Mouse (Mus musculus) left cerebral cortex, postnatal 4 days (tissue): ENCODE data around the gene Olfr816. TPM values are rescaled to one million over a fixed set of nuclear protein-coding genes. Genes with fewer than 3 reads are reported as not detected.
"Not testable (repeated sequence)": the region's sequence is repeated elsewhere in the genome, so short reads cannot be mapped to it uniquely, and the experiment has no call there.

Experiments
- DNase-seq: peaks from one replicate; pipeline ENCODE4 v3.0.0-alpha.2; 2022
- intact Hi-C: fragments of 180-260 bp; cut with DNase I; formaldehyde crosslinking; loops from one replicate; pipeline ENCODE4 v1.15.1; 2025
- total RNA-seq, 2 experiments: library from RNA; stranded (reverse); gene quantifications; 2 replicates each; pipeline ENCODE4 v1.2.3; 2021

Gene Olfr816
- total RNA-seq = not detected

DNA sequence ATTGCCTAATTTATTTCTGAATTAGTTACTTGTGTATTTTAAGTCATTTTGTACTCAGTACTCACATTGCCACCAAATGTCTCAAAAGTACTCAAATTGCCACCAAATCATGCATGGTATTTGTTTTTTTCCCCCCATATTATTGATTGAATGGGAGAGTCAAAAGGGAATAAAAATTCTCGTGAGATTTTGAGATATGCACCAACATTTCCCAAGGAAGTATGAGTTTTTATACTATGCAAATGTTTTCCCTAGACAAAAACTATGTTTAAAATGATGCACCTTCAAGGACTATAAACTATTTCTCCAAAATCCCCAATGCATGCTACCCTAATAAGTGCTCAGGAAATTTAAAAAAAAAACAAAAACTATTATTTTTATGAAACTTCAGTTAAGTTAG is at the start of gene Olfr816:
Gene Olfr816 (minus strand): TSS at position 101 of the 400 bp plus-strand sequence.
- intact Hi-C loops = no loop called here
- DNase-seq = no peak

GRCm38 (mm10) chr10:129949000-129949399 is 33.6 kb upstream of the Olfr816 start, which contains the start of gene Olfr818:
Gene Olfr818, minus strand, starts transcription at chr10:129949100.
- intact Hi-C loops = no loop called here
- DNase-seq = no peak

DNA sequence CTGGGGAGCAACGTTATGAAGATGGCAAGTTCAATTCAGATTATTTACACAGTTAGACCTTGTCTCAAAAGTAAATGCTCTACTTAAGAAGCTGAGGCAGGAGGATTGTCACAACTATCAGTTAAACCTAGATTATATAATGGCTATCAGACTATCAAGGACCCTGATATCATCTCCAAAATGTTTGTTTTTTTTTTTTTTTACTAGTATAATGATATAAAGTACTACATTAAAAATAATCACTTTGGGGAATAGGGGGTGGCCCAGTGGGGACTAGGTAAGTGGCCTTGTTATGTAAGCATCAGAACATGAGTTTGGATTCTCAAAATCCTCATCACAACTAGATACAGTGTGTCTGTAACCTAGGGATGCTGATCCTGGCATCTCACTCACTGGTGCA is 9.6 kb downstream of the Olfr816 start, which contains the start of gene Olfr815:
Gene Olfr815 (minus strand): TSS at position 101 of the 400 bp plus-strand sequence.
- intact Hi-C loops, DNase-seq: not testable (repeated sequence)

GRCm38 (mm10) chr10:129885934-129886333 is 29.5 kb downstream of the Olfr816 start:
- intact Hi-C loops = no loop called here

DNA sequence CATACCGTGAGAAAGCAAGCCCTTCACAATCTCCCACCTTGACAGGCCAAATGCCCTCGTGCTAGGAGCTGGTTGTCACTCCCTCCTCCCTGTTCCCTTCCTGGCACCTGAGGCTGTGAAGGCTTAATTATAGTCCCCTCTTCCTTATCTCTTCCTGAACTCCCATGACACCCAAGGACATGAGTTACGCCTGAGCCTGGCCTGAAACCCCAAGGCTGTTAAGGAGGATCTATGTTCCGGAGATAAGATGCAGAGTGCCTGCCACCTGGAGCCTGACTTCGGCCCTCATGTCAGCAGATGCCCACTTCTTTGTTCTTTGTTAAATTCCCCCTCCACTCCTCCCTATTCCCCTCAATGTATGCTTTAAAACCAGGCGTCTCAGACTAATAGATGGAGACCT is 29.9 kb downstream of the Olfr816 start:
- DNase-seq, intact Hi-C loops: not testable (repeated sequence)

More at GRCm38 (mm10) chr10:129885934-129886333, 29.5 kb downstream of the Olfr816 start:
- DNase-seq = no peak

- intact Hi-C loops, DNase-seq: not testable (repeated sequence)
Observed at GRCm38 (mm10) chr10:129879751-129880150, 35.6 kb downstream of the Olfr816 start, which contains the start of gene Olfr814. Gene Olfr814, minus strand, starts transcription at chr10:129879851.

Other genes starting within 250 kb of the Olfr816 start
- not detected for gene Olfr801, start 241.7 kb downstream of the Olfr816 start, total RNA-seq
- gene Olfr802, start 227.4 kb downstream of the Olfr816 start, total RNA-seq = not detected
- gene Olfr803, start 221.3 kb downstream of the Olfr816 start, total RNA-seq = not detected
- gene Olfr804, start 212.4 kb downstream of the Olfr816 start, total RNA-seq = not detected
- not detected for gene Olfr805, start 186.2 kb downstream of the Olfr816 start, total RNA-seq
- not detected for gene Olfr806, start 173.7 kb downstream of the Olfr816 start, total RNA-seq
- not detected for gene Olfr807, start 157.8 kb downstream of the Olfr816 start, total RNA-seq
- not detected for gene Olfr808, start 150.1 kb downstream of the Olfr816 start, total RNA-seq
- not detected for gene Olfr809, start 141.0 kb downstream of the Olfr816 start, total RNA-seq
- not detected for gene Olfr810, start 120.7 kb downstream of the Olfr816 start, total RNA-seq
- gene Olfr811, start 111.2 kb downstream of the Olfr816 start, total RNA-seq = not detected
- not detected for gene Olfr812, start 69.5 kb downstream of the Olfr816 start, total RNA-seq
- not detected for gene Olfr813, start 60.2 kb downstream of the Olfr816 start, total RNA-seq
- not detected for gene Olfr814, start 35.7 kb downstream of the Olfr816 start, total RNA-seq
- not detected for gene Olfr815, start 9.7 kb downstream of the Olfr816 start, total RNA-seq
- not detected for gene Olfr818, start 33.5 kb upstream of the Olfr816 start, total RNA-seq
- gene Olfr819, start 51.7 kb upstream of the Olfr816 start, total RNA-seq = not detected
- not detected for gene Olfr247, start 60.5 kb upstream of the Olfr816 start, total RNA-seq
- not detected for gene Gm10310, start 69.5 kb upstream of the Olfr816 start, total RNA-seq
- not detected for gene Olfr820, start 97.0 kb upstream of the Olfr816 start, total RNA-seq
- not detected for gene Olfr821, start 114.8 kb upstream of the Olfr816 start, total RNA-seq
- not detected for gene Olfr822, start 155.6 kb upstream of the Olfr816 start, total RNA-seq
- gene Olfr823, start 199.8 kb upstream of the Olfr816 start, total RNA-seq = not detected
- not detected for gene Olfr824, start 214.4 kb upstream of the Olfr816 start, total RNA-seq